Mouse (Mus musculus) midbrain, embryonic 15.5 days (tissue): Measurements from ENCODE around the gene Thada. TPM values are rescaled to one million over a fixed set of nuclear protein-coding genes. Genes with fewer than 3 reads are reported as not detected.

Experiments
- ATAC-seq: fragments of 200-750 bp; cut with Nextera tagmentation; replicated peaks from 2 replicates; pipeline ENCODE4 v1.8.0; 2017; ENCODE audit warnings: moderate TSS enrichment
- H3K27ac ChIP-seq: fragments of 300-500 bp; sonication (generic); 2 replicates; pipeline ENCODE4 v1.5.1; 2015; ENCODE audit warnings: mild to moderate bottlenecking, inconsistent platforms
- H3K27me3 ChIP-seq: fragments of 300-500 bp; sonication (generic); replicated peaks from 2 replicates; pipeline ENCODE4 v1.6.1; 2015; ENCODE audit warnings: inconsistent platforms
- H3K36me3 ChIP-seq: fragments of 300-500 bp; sonication (generic); replicated peaks from 2 replicates; pipeline ENCODE4 v1.6.1; 2015; ENCODE audit warnings: inconsistent platforms
- H3K4me1 ChIP-seq: fragments of 300-500 bp; sonication (generic); 2 replicates; pipeline ENCODE4 v1.6.1; 2015; ENCODE audit warnings: inconsistent platforms
- H3K4me2 ChIP-seq: fragments of 300-500 bp; sonication (generic); 2 replicates; pipeline ENCODE4 v1.6.1; 2015; ENCODE audit warnings: inconsistent platforms, mild to moderate bottlenecking, moderate library complexity
- H3K4me3 ChIP-seq: fragments of 300-500 bp; sonication (generic); 2 replicates; pipeline ENCODE4 v1.5.1; 2015; ENCODE audit warnings: mild to moderate bottlenecking, inconsistent platforms
- H3K9ac ChIP-seq: fragments of 300-500 bp; sonication (generic); 2 replicates; pipeline ENCODE4 v1.6.1; 2015; ENCODE audit warnings: mild to moderate bottlenecking, inconsistent platforms
- H3K9me3 ChIP-seq: fragments of 300-500 bp; sonication (generic); 2 replicates; pipeline ENCODE4 v1.6.1; 2016; ENCODE audit warnings: inconsistent platforms
- WGBS: fragments of 180-500 bp; shearing (Covaris S2); methylation state at CpG from one replicate; pipeline ENCODE4 v1.1.7; 2015; ENCODE audit warnings: mixed read lengths; 5-methylcytosine and 5-hydroxymethylcytosine counted together
- polyA plus RNA-seq: library from polyadenylated mRNA; unstranded; fragments of >200 nt; fragmentation: Nextera tagmentation; extraction: Ambion mirVana; gene quantifications from 2 replicates; pipeline ENCODE4 v1.2.1, GENCODE M21; 2015

The Thada gene
- polyA plus RNA-seq, 1 experiment from 2014 or later = 8.1 TPM

DNA sequence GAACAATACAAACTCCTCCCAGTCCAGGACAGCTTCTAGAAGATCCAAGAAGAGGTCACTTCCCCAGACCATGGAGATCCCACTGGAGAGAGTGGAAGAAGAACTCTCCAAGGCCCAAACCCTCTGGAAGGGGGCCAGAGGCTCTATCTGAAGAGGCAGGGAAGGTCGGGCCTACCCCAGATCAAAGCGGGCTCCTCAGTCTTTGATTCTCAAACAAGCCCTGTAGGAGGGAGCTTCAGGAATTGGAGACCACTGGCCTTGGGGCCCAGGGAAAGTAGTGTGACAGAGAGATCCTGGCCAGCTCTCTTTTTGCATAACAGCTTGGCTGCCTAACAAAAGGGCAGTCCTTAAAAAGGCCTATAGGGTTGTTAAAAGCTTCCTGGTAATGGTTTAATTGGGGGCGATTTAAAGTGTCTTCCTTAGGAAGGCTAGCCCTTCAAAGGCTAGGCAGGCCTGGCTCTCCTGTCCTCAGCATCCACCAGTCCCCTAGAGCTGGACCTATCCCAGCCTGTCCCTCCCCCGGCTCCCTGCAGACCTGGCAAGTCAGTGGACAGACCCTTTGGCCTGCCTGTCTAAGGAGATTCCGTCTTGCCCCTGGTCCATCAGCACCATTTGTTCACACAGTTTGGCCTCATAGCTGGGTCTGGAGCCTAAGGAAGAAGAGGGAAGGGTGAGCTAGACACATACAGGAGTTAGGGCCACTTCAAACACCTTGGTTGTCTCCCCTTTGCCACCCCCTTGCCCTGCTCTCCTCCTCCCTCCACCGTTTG lies 313.6 kb downstream of the Thada start:
- H3K27me3 ChIP-seq = no peaks in the 10 kb centered on the region
- 34% methylated on average over 6 of the region's 6 CpGs for WGBS
- no peak overlapping the region for H3K9ac ChIP-seq
- no peak for ATAC-seq
- H3K4me1 ChIP-seq = peaks cover 9% of the 10 kb centered on the region; the same call in 1 of the 2 replicates
- H3K36me3 ChIP-seq = no peaks in the 10 kb centered on the region
- H3K4me2 ChIP-seq = no peak overlapping the region
- H3K4me3 ChIP-seq = no peak overlapping the region
- no peaks in the 10 kb centered on the region for H3K9me3 ChIP-seq
- H3K27ac ChIP-seq = no peak overlapping the region

DNA sequence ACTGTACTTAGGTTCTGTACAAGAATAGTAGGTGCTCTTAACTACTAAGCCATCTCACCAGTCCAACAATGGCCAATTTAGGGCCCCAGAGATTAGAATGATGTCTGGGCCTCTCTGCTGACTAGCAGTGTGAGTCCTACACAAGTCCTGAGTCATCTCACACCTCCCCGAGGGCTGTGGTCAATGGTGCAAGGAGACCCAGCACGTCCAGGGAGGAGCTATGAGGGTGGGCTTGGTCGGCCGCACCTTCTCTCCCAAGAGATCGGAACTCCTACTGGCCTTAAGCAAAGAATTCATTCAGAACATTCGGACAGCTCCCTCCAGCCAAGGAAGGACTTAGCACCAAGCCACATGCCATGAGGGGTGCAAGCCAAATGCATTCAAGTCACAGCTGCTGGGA lies 314.7 kb downstream of the Thada start:
- H3K4me1 ChIP-seq = peaks cover 12% of the 10 kb centered on the region
- H3K36me3 ChIP-seq = no peaks in the 10 kb centered on the region
- WGBS = 77% methylated on average over 6 of the region's 6 CpGs
- no peak overlapping the region for H3K4me2 ChIP-seq
- H3K9me3 ChIP-seq = no peaks in the 10 kb centered on the region
- H3K9ac ChIP-seq = no peak overlapping the region
- ATAC-seq = no peak
- no peaks in the 10 kb centered on the region for H3K27me3 ChIP-seq
- H3K27ac ChIP-seq = no peak overlapping the region
- H3K4me3 ChIP-seq = no peak overlapping the region

DNA sequence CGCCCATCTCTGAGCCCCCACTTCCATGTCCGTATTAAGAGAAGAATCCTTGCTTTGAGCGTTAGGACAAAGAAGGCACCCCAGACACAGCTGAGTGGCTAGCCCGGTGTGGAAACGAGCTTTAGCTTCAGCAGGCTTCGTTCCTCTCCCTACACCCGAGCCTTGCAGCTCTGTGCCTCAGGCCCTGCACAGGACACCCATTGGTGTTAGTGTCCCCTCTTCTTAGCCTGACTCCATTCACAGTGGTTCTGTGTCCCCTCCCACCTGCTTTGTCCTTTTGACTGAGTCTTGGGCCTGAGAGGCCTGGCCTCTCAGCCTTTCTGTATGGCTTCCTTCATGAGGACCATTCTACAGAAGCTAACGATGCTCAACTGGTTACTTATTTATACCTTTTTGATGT lies 315.7 kb downstream of the Thada start:
- Histone ChIP-seq H3K4me3 (no peak overlapping the region), H3K4me2 (no peak overlapping the region), H3K9ac (no peak overlapping the region), H3K4me1 (peaks cover 18% of the 10 kb centered on the region), H3K27me3 (no peaks in the 10 kb centered on the region), H3K9me3 (no peaks in the 10 kb centered on the region), H3K36me3 (no peaks in the 10 kb centered on the region), H3K27ac (no peak overlapping the region)
- WGBS = 46% methylated on average over 8 of the region's 8 CpGs
- ATAC-seq = no peak

GRCm38 (mm10) chr17:84149566-84149965 lies 316.4 kb downstream of the Thada start:
- H3K27me3 ChIP-seq = no peaks in the 10 kb centered on the region

GRCm38 (mm10) chr17:84148499-84149484 lies 317.2 kb downstream of the Thada start:
- Histone ChIP-seq H3K27me3 (no peaks in the 10 kb centered on the region), H3K36me3 (no peaks in the 10 kb centered on the region), H3K4me3 (no peak overlapping the region), H3K9ac (no peak overlapping the region), H3K27ac (no peak overlapping the region), H3K9me3 (no peaks in the 10 kb centered on the region), H3K4me2 (no peak overlapping the region), H3K4me1 (peaks cover 18% of the 10 kb centered on the region)
- WGBS = 33% methylated on average over 11 of the region's 11 CpGs
- ATAC-seq = peak; percentile 61; the same call in 1 of the 2 replicates

More at GRCm38 (mm10) chr17:84149566-84149965, 316.4 kb downstream of the Thada start:
- Histone ChIP-seq H3K27ac (no peak overlapping the region), H3K4me1 (peaks cover 18% of the 10 kb centered on the region), H3K4me3 (no peak overlapping the region), H3K36me3 (no peaks in the 10 kb centered on the region), H3K9ac (no peak overlapping the region), H3K9me3 (no peaks in the 10 kb centered on the region), H3K4me2 (no peak overlapping the region)
- no peak for ATAC-seq
- 40% methylated on average over 5 of the region's 5 CpGs for WGBS

DNA sequence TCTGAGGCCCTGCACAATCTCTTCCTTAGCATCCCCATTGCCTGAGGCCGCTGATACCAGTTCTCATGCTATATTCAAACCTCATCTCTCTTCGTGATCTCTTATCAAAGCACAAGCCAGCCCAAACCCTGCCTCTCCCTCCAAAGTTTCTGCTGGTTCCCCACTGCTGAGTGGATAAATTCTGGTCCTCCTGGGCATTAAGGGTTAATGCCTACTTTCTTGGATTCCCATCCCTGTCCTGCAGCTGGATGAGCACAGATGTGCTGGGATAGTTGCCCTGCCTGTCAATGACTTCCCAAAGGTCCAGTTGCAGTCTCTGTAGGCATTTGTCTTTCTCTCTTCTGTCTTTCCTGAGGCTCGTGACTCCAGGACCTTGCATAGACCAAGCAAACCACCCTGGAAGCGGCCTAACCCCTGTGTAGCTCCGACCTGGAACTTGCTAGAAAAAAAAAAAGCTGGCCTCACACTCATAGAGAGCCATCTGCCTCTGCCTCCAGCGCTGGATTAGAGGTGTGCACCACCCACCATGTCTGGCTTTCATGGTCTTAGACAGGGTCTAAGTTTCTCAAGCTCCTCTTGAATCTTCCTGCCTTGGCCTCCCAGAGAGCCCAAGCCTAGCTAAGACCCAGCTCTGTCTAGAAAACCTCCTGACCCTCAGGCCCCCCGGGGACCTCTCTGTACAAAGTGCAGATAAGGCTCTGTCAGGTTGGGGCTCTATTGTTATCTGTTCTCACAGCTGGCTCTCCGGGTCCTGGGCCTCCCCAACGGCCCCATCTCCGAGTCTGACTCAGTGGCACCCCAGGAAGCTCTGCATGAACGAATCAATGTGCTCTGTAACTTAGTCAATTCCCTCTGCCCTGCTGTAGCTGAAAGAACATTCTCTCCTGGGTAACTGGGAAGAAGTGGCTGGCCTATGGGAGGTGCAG lies 318.6 kb downstream of the Thada start:
- 48% methylated on average over 11 of the region's 11 CpGs for WGBS
- no peak for ATAC-seq
- Histone ChIP-seq H3K4me2 (no peak overlapping the region), H3K27ac (no peak overlapping the region), H3K9me3 (no peaks in the 10 kb centered on the region), H3K9ac (no peak overlapping the region), H3K36me3 (no peaks in the 10 kb centered on the region), H3K27me3 (no peaks in the 10 kb centered on the region), H3K4me3 (no peak overlapping the region), H3K4me1 (peaks cover 18% of the 10 kb centered on the region)

- Histone ChIP-seq H3K36me3 (no peaks in the 10 kb centered on the region), H3K9me3 (no peaks in the 10 kb centered on the region), H3K4me2 (no peak overlapping the region), H3K4me1 (peaks cover 18% of the 10 kb centered on the region), H3K27ac (no peak overlapping the region), H3K4me3 (no peak overlapping the region), H3K27me3 (no peaks in the 10 kb centered on the region), H3K9ac (no peak overlapping the region)
- ATAC-seq = no peak
- WGBS = 50% methylated on average over 7 of the region's 7 CpGs
Observed at GRCm38 (mm10) chr17:84146458-84147182, 319.4 kb downstream of the Thada start.

DNA sequence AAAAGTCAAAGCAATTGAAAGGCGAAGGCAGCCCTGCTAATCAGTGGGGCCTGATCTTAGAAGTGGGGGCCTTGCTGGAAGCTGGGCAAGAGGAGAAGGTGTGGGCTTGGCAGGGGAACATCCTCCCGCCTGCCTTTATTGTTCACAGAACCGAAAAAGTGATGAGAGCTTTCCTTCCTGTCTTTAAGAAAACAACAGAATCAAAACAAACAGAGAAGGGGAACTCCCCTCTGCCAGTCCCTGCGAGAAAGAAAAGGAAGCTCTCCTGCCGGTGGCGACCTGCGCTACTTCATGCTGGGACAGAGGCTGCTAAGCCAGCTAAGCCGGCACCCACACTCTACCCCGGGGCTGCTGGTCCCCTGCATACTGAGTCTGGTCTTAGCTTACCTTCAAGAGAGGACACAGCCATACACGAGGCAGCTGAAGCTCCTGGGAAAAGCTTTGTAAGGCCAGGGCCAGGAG lies 320.1 kb downstream of the Thada start:
- H3K36me3 ChIP-seq = no peaks in the 10 kb centered on the region
- no peaks in the 10 kb centered on the region for H3K27me3 ChIP-seq
- no peak for ATAC-seq
- no peak overlapping the region for H3K9ac ChIP-seq
- no peaks in the 10 kb centered on the region for H3K9me3 ChIP-seq
- peaks cover 18% of the 10 kb centered on the region for H3K4me1 ChIP-seq
- no peak overlapping the region for H3K27ac ChIP-seq
- no peak overlapping the region for H3K4me2 ChIP-seq
- 11% methylated on average over 10 of the region's 10 CpGs for WGBS
- H3K4me3 ChIP-seq = no peak overlapping the region

DNA sequence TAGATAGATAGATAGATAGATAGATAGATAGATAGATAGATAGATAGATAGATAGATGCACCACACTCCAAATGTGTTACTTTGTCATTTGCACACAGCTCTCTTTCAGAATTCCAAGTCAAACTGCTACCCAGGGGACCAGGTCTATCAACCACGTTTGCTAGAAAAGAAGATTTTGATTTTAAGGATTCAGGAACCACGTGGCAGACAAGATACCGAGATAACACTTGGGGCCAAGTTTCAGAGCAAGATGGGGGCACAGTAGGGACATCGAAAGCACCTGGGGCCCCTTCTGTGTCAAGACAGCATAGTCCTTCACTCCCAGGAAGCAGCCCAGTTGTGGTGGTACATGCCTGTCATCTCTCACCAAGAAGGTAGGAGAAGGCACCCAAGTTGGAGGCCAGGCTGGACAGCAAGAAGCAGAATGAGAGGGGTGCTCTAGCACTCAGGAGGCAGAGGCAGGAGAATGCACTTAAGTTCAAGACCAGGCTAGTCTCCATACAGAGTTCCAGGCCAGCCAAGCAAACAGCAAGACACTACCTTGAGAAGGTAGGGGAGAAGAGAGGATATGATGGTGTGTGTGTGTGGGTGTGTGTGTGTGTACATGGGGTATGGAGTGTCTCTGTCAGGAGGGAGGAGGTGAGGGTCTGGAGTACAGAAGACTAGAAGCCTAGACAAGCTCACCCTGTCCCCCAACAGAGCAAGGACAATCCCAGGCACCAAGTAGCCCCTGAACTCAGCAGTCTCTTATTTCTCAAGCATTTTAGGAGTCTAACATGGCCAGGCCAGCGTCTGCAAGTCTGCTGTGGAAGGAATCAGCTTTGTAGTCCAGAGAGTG lies 321.0 kb downstream of the Thada start:
- Histone ChIP-seq H3K9me3 (no peaks in the 10 kb centered on the region), H3K36me3 (no peaks in the 10 kb centered on the region), H3K27ac (no peak overlapping the region), H3K4me3 (no peak overlapping the region), H3K9ac (no peak overlapping the region), H3K4me2 (no peak overlapping the region), H3K27me3 (no peaks in the 10 kb centered on the region), H3K4me1 (peaks cover 18% of the 10 kb centered on the region)
- ATAC-seq = no peak
- WGBS = 78% methylated on average over 5 of the region's 5 CpGs

- no peaks in the 10 kb centered on the region for H3K9me3 ChIP-seq
- no peaks in the 10 kb centered on the region for H3K27me3 ChIP-seq
- H3K27ac ChIP-seq = no peak overlapping the region
- WGBS = 89% methylated on average over 3 of the region's 3 CpGs
- H3K4me2 ChIP-seq = no peak overlapping the region
- no peak for ATAC-seq
- H3K36me3 ChIP-seq = no peaks in the 10 kb centered on the region
- H3K4me1 ChIP-seq = peaks cover 17% of the 10 kb centered on the region
- no peak overlapping the region for H3K4me3 ChIP-seq
- no peak overlapping the region for H3K9ac ChIP-seq
Observed at GRCm38 (mm10) chr17:84144130-84144529, 321.9 kb downstream of the Thada start.
